Mouse (Mus musculus) E14TG2a.4 (cell line): Measurements from ENCODE around the gene Gm8297.
"Not testable (repeated sequence)": the region's sequence is repeated elsewhere in the genome, so short reads cannot be mapped to it uniquely, and the experiment has no call there.

Source experiments
- H3K27me3 ChIP-seq: 2 replicates; pipeline ENCODE4 v1.6.1; 2014; ENCODE audit warnings: low read length, control low read depth; ENCODE audit not compliant: insufficient read depth
- H3K36me3 ChIP-seq: 2 replicates; pipeline ENCODE4 v1.6.1; 2014; ENCODE audit warnings: low read length, control low read depth; ENCODE audit not compliant: insufficient read depth
- H3K4me1 ChIP-seq: replicated peaks from 2 replicates; pipeline ENCODE4 v1.6.1; 2014; ENCODE audit warnings: low read depth, low read length, control low read depth
- H3K4me3 ChIP-seq: replicated peaks from 2 replicates; pipeline ENCODE4 v1.5.1; 2014; ENCODE audit warnings: mild to moderate bottlenecking, low read length
- H3K9me3 ChIP-seq: 2 replicates; pipeline ENCODE4 v1.6.1; 2014; ENCODE audit warnings: low read length, control low read depth

The Gm8297 gene

GRCm38 (mm10) chr14:4983635-4984034, at the start of gene Gm8297:
Gene Gm8297, plus strand, starts transcription at chr14:4983935.
- H3K9me3 ChIP-seq, H3K4me1 ChIP-seq, H3K27me3 ChIP-seq, H3K4me3 ChIP-seq, H3K36me3 ChIP-seq: not testable (repeated sequence)

- not testable (repeated sequence) for H3K36me3 ChIP-seq, H3K4me3 ChIP-seq, H3K4me1 ChIP-seq, H3K9me3 ChIP-seq, H3K27me3 ChIP-seq
Measured at GRCm38 (mm10) chr14:5015591-5015990, 31.9 kb downstream of the Gm8297 start, which contains the start of gene Gm3298. Gene Gm3298, plus strand, starts transcription at chr14:5015891.
